In the genomic region with DNA sequence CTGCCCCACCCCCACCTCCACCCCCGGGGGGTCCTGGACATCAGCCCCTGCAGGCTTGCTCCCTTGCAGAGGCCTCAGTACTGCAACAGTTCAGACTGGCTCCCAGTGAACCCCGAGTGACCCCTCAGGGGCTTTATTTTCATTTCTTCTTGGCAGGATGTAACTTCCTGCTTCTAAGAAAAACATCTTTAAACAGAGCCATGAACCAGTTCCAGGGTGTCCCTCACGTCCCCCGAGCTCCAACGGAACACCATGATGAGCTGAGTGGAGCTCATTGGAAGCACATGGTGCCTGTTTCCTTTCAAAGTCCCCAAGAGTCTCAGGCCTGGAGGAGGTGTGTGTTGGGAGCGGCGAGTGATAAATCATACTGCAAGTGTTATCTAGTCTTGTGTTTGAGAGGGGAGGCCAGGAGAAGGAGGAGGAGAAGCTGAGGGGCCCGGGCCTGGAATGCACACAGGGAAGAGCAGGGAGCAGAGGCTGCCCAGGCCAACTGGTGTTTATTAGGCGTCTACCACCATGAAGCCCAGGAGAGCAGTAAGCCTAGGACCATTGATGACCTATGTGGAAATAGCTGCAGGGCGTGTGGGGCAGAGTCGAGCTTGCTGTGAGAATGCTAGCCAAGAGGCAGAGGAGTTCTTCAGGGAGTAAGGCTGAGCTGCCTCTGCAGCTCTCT, we compare ENCODE assay signal across 9 mouse cellular contexts.
DNase-seq lines count a peak whose midpoint lies in the region; ATAC-seq lines count a peak whose summit lies in the region.
"Had no signal": no experiment of that assay in that cellular context is flagged by ENCODE, and none has a peak within 500 bp of the region (broad histone marks: within the 10 kb centered on the region; RNA-seq: fewer than 3 reads in every experiment).

No protein-coding gene starts in this region.

- no peak overlapping the region for H3K9ac ChIP-seq in embryonic facial prominence, embryonic 14.5 days (ENCODE audit: low read depth, low read length)
- H3K9ac ChIP-seq in intestine, embryonic 16.5 days (ENCODE audit: low read depth, low read length) = no peak overlapping the region
- no peak overlapping the region for H3K9ac ChIP-seq in liver, embryonic 13.5 days
- H3K9ac ChIP-seq: neural tube, embryonic 13.5 days had no signal

- H3K4me3 ChIP-seq in embryonic facial prominence, embryonic 14.5 days (ENCODE audit: low read depth, low read length) = no peak overlapping the region
- no peak overlapping the region for H3K4me3 ChIP-seq in intestine, embryonic 16.5 days (ENCODE audit: low read length)
- no peak overlapping the region for H3K4me3 ChIP-seq in liver, embryonic 13.5 days (replicated peaks)
- H3K4me3 ChIP-seq: neural tube, embryonic 13.5 days had no signal

- no peak overlapping the region for H3K4me2 ChIP-seq in embryonic facial prominence, embryonic 14.5 days (ENCODE audit: low read depth, low read length)
- no peak overlapping the region for H3K4me2 ChIP-seq in intestine, embryonic 16.5 days (ENCODE audit: low read depth, low read length)
- H3K4me2 ChIP-seq in liver, embryonic 13.5 days = no peak overlapping the region
- H3K4me2 ChIP-seq: neural tube, embryonic 13.5 days had no signal

- H3K4me1 ChIP-seq in embryonic facial prominence, embryonic 14.5 days (ENCODE audit: control insufficient read depth, insufficient read depth, low read length) = peaks cover 35% of the 10 kb centered on the region
- peaks cover 34% of the 10 kb centered on the region for H3K4me1 ChIP-seq in intestine, embryonic 16.5 days (ENCODE audit: control insufficient read depth, insufficient read depth, low read length)
- no peaks in the 10 kb centered on the region for H3K4me1 ChIP-seq in liver, embryonic 13.5 days (replicated peaks)

- H3K9me3 ChIP-seq in embryonic facial prominence, embryonic 14.5 days (ENCODE audit: control insufficient read depth, low read length) = no peaks in the 10 kb centered on the region
- no peaks in the 10 kb centered on the region for H3K9me3 ChIP-seq in intestine, embryonic 16.5 days (ENCODE audit: control insufficient read depth, low read length)
- no peaks in the 10 kb centered on the region for H3K9me3 ChIP-seq in liver, embryonic 13.5 days (replicated peaks)
- H3K9me3 ChIP-seq: neural tube, embryonic 13.5 days had no signal

- peak overlapping the region; percentile 52; the same call in 1 of the 2 replicates for H3K27ac ChIP-seq in embryonic facial prominence, embryonic 14.5 days (replicated peaks; ENCODE audit: low read depth, low read length)
- peak overlapping the region; percentile 75 for H3K27ac ChIP-seq in intestine, embryonic 16.5 days (ENCODE audit: low read length)
- 0 out of 2 replicates have a peak overlapping the region, but pooled peaks have one; percentile 3 for H3K27ac ChIP-seq in liver, embryonic 13.5 days
- H3K27ac ChIP-seq: neural tube, embryonic 13.5 days had no signal

- DNase-seq in adrenal gland, postnatal 36 days = peak; percentile 16 to 35
- peak; percentile 87 for DNase-seq in embryonic facial prominence, embryonic 14.5 days (ENCODE audit: low spot score)
- DNase-seq in liver, embryonic 13.5 days = no peak
- no peak for DNase-seq in thymus, postnatal 4 days
- no peak for DNase-seq in right cerebral cortex, postnatal 25 days
- DNase-seq in left cerebral cortex, postnatal 14 days (ENCODE audit: low spot score in 2 of 2) = no peak

- ATAC-seq in embryonic facial prominence, embryonic 14.5 days (ENCODE audit: low read depth) = peak; percentile 66; the same call in 1 of the 2 replicates
- ATAC-seq in intestine, embryonic 16.5 days = peak; percentile 87
- ATAC-seq in liver, embryonic 13.5 days (ENCODE audit: low read depth) = no peak
- no peak for ATAC-seq in megakaryocyte progenitor cell, adult 5-6 weeks (replicated peaks; ENCODE audit: poor library complexity)

- WGBS in embryonic facial prominence, embryonic 14.5 days = 22% methylated on average over 11 of the region's 11 CpGs
- WGBS in intestine, embryonic 16.5 days = 24% methylated on average over 11 of the region's 11 CpGs
- WGBS in liver, embryonic 13.5 days (ENCODE audit: insufficient replicate concordance) = 44% methylated on average over 11 of the region's 11 CpGs

- intact Hi-C loops in left cerebral cortex, postnatal 14 days (cut with DNase I) = no loop called here

- H3K27me3 ChIP-seq in embryonic facial prominence, embryonic 14.5 days (replicated peaks; ENCODE audit: control insufficient read depth, insufficient read depth, low read length) = no peaks in the 10 kb centered on the region
- H3K27me3 ChIP-seq in intestine, embryonic 16.5 days (replicated peaks; ENCODE audit: control insufficient read depth, insufficient read depth, low read length) = no peaks in the 10 kb centered on the region
- H3K27me3 ChIP-seq in liver, embryonic 13.5 days = no peaks in the 10 kb centered on the region
- H3K27me3 ChIP-seq: neural tube, embryonic 13.5 days had no signal

- no peaks in the 10 kb centered on the region for H3K36me3 ChIP-seq in embryonic facial prominence, embryonic 14.5 days (ENCODE audit: control insufficient read depth, insufficient read depth, low read length)
- H3K36me3 ChIP-seq in intestine, embryonic 16.5 days (ENCODE audit: control insufficient read depth, insufficient read depth, low read length) = no peaks in the 10 kb centered on the region
- H3K36me3 ChIP-seq in liver, embryonic 13.5 days = no peaks in the 10 kb centered on the region
- H3K36me3 ChIP-seq: neural tube, embryonic 13.5 days had no signal

Comparison
In these comparisons a context has a peak if more than half of its experiments do, and no peak if none do; other contexts are left out.
1. DNase-seq: peak in adrenal gland, postnatal 36 days (2 of 2) and embryonic facial prominence, embryonic 14.5 days (single experiment); none in liver, embryonic 13.5 days (single experiment), thymus, postnatal 4 days (single experiment), right cerebral cortex, postnatal 25 days (single experiment) and left cerebral cortex, postnatal 14 days (0 of 2).
2. ATAC-seq: peak in embryonic facial prominence, embryonic 14.5 days (single experiment) and intestine, embryonic 16.5 days (single experiment); none in liver, embryonic 13.5 days (single experiment) and megakaryocyte progenitor cell, adult 5-6 weeks (single experiment).
3. H3K27ac ChIP-seq: peak in every context shown above with its lines; median percentile 75 in intestine, embryonic 16.5 days; 52 in embryonic facial prominence, embryonic 14.5 days; 3 in liver, embryonic 13.5 days.